Mouse (Mus musculus) monocyte, adult 5-6 weeks (primary cell): ENCODE data around the gene Tmem213. TPM values are rescaled to one million over a fixed set of nuclear protein-coding genes. Genes with fewer than 3 reads are reported as not detected.
A peak's percentile ranks its signal among the peaks of the same experiment; 100 is the strongest.

Experiments used
- ATAC-seq: fragments of 153-309, 156-312 bp; replicated peaks from 2 replicates; pipeline ENCODE4 v1.8.0; 2017; ENCODE audit warnings: mild to moderate bottlenecking; ENCODE audit not compliant: low TSS enrichment, insufficient number of reproducible peaks, severe bottlenecking, poor library complexity, low FRiP score
- total RNA-seq: library from RNA; stranded (forward); fragments of 200-1000, 200-491, 200-594 nt; gene quantifications from 3 replicates; pipeline ENCODE4 v1.2.3, GENCODE M21; 2017

Gene Tmem213
- not detected in 3 replicates for total RNA-seq

- no peak for ATAC-seq
These were observed at the start of gene Tmem213 for GRCm38 (mm10) chr6:38109160-38109795. TSS of gene Tmem213 (plus strand) at chr6:38109255.

- ATAC-seq, result no peak
These were observed 44.4 kb upstream of the Tmem213 start for GRCm38 (mm10) chr6:38064621-38065020.

GRCm38 (mm10) chr6:38065122-38065500, 43.9 kb upstream of the Tmem213 start:
- ATAC-seq, result no peak

- 0 out of 2 replicates have a peak, but pooled peaks have one; percentile 19 for ATAC-seq
These were observed 43.4 kb upstream of the Tmem213 start for GRCm38 (mm10) chr6:38065501-38066122.

- ATAC-seq, result peak; percentile 85
These were observed 42.8 kb upstream of the Tmem213 start for GRCm38 (mm10) chr6:38066215-38066614.

- no peak for ATAC-seq
These were observed 37.8 kb upstream of the Tmem213 start for GRCm38 (mm10) chr6:38071256-38071655.

- no peak for ATAC-seq
These were observed 36.8 kb upstream of the Tmem213 start for GRCm38 (mm10) chr6:38072137-38072796.

- ATAC-seq, result no peak
These were observed 35.5 kb upstream of the Tmem213 start for GRCm38 (mm10) chr6:38073592-38073991.

- ATAC-seq, result no peak
These were observed 28.7 kb upstream of the Tmem213 start for GRCm38 (mm10) chr6:38080364-38080763.

GRCm38 (mm10) chr6:38081727-38082341, 27.2 kb upstream of the Tmem213 start:
- no peak for ATAC-seq

GRCm38 (mm10) chr6:38083204-38083603, 25.9 kb upstream of the Tmem213 start:
- no peak for ATAC-seq

- no peak for ATAC-seq
These were observed 21.6 kb upstream of the Tmem213 start for GRCm38 (mm10) chr6:38087242-38088026.

- no peak for ATAC-seq
These were observed 16.5 kb upstream of the Tmem213 start for GRCm38 (mm10) chr6:38092539-38092938.

GRCm38 (mm10) chr6:38094701-38095100, 14.4 kb upstream of the Tmem213 start:
- no peak for ATAC-seq

GRCm38 (mm10) chr6:38096961-38097370, 12.1 kb upstream of the Tmem213 start:
- ATAC-seq, result no peak

GRCm38 (mm10) chr6:38102216-38102795, 6.7 kb upstream of the Tmem213 start:
- no peak for ATAC-seq

- ATAC-seq, result no peak
These were observed 5.3 kb upstream of the Tmem213 start for GRCm38 (mm10) chr6:38103775-38104174.

GRCm38 (mm10) chr6:38105924-38106323, 3.1 kb upstream of the Tmem213 start:
- ATAC-seq, result no peak
